Mouse (Mus musculus) hindbrain, embryonic 10.5 days (tissue): ENCODE data around the gene Hoxc12. TPM values are rescaled to one million over a fixed set of nuclear protein-coding genes. Genes with fewer than 3 reads are reported as not detected.
A peak's percentile ranks its signal among the peaks of the same experiment; 100 is the strongest.

Experiments used
- DNase-seq: peaks from one replicate; pipeline ENCODE4 v3.0.0-alpha.2; 2017; ENCODE audit warnings: low spot score
- H3K27ac ChIP-seq: fragments of 300-500 bp; sonication (generic); 2 replicates; pipeline ENCODE4 v1.5.1; 2016; ENCODE audit warnings: mild to moderate bottlenecking, moderate library complexity
- H3K27me3 ChIP-seq: fragments of 300-500 bp; sonication (generic); 2 replicates; pipeline ENCODE4 v1.6.1; 2016; ENCODE audit warnings: mild to moderate bottlenecking; ENCODE audit not compliant: poor library complexity, insufficient read depth, severe bottlenecking
- H3K36me3 ChIP-seq: fragments of 300-500 bp; sonication (generic); 2 replicates; pipeline ENCODE4 v1.6.1; 2016; ENCODE audit warnings: mild to moderate bottlenecking, moderate library complexity
- H3K4me1 ChIP-seq: fragments of 300-500 bp; sonication (generic); replicated peaks from 2 replicates; pipeline ENCODE4 v1.6.1; 2016; ENCODE audit warnings: mild to moderate bottlenecking
- H3K4me3 ChIP-seq: fragments of 300-500 bp; sonication (generic); 2 replicates; pipeline ENCODE4 v1.5.1; 2016; ENCODE audit warnings: mild to moderate bottlenecking, moderate library complexity
- H3K9me3 ChIP-seq: fragments of 300-500 bp; sonication (generic); 2 replicates; pipeline ENCODE4 v1.6.1; 2016; ENCODE audit warnings: mild to moderate bottlenecking, moderate library complexity
- WGBS: fragments of 180-500 bp; shearing (Covaris S2); methylation state at CpG from one replicate; pipeline ENCODE4 v1.1.7; 2016; 5-methylcytosine and 5-hydroxymethylcytosine counted together
- polyA plus RNA-seq: library from polyadenylated mRNA; unstranded; fragments of >200 nt; fragmentation: Nextera tagmentation; extraction: Ambion mirVana; gene quantifications from 2 replicates; pipeline ENCODE4 v1.2.1, GENCODE M21; 2016

The Hoxc12 gene
- polyA plus RNA-seq, 1 experiment from 2014 or later: not detected

GRCm38 (mm10) chr15:102943468-102943813 is 6.9 kb downstream of the Hoxc12 start:
- H3K27me3 ChIP-seq: peaks cover 100% of the 10 kb centered on the region
- no peak overlapping the region for H3K27ac ChIP-seq
- peaks cover 11% of the 10 kb centered on the region; the same call in 1 of the 2 replicates for H3K4me1 ChIP-seq
- WGBS: 2% methylated on average over 5 of the region's 5 CpGs
- no peaks in the 10 kb centered on the region for H3K36me3 ChIP-seq
- H3K4me3 ChIP-seq: no peak overlapping the region
- no peaks in the 10 kb centered on the region for H3K9me3 ChIP-seq
- DNase-seq: no peak

- Histone ChIP-seq H3K4me1 (peaks cover 6% of the 10 kb centered on the region; the same call in 1 of the 2 replicates), H3K27ac (no peak overlapping the region), H3K36me3 (no peaks in the 10 kb centered on the region), H3K4me3 (no peak overlapping the region), H3K9me3 (no peaks in the 10 kb centered on the region), H3K27me3 (peaks cover 100% of the 10 kb centered on the region)
- 9% methylated on average over 22 of the region's 22 CpGs for WGBS
- DNase-seq: no peak
Measured at GRCm38 (mm10) chr15:102945185-102946077, 8.9 kb downstream of the Hoxc12 start.

- peaks cover 100% of the 10 kb centered on the region for H3K27me3 ChIP-seq
- no peaks in the 10 kb centered on the region for H3K36me3 ChIP-seq
- H3K9me3 ChIP-seq: no peaks in the 10 kb centered on the region
- 3% methylated on average over 9 of the region's 9 CpGs for WGBS
- H3K4me3 ChIP-seq: no peak overlapping the region
- DNase-seq: no peak
- H3K27ac ChIP-seq: no peak overlapping the region
- H3K4me1 ChIP-seq: peaks cover 6% of the 10 kb centered on the region; the same call in 1 of the 2 replicates
Measured at GRCm38 (mm10) chr15:102947276-102947675, 10.7 kb downstream of the Hoxc12 start.

- Histone ChIP-seq H3K27ac (no peak overlapping the region), H3K9me3 (no peaks in the 10 kb centered on the region), H3K4me3 (no peak overlapping the region), H3K36me3 (no peaks in the 10 kb centered on the region), H3K27me3 (peaks cover 100% of the 10 kb centered on the region), H3K4me1 (no peaks in the 10 kb centered on the region)
- WGBS: 14% methylated on average over 2 of the region's 2 CpGs
- no peak for DNase-seq
Measured at GRCm38 (mm10) chr15:102948842-102949241, 12.3 kb downstream of the Hoxc12 start.

DNA sequence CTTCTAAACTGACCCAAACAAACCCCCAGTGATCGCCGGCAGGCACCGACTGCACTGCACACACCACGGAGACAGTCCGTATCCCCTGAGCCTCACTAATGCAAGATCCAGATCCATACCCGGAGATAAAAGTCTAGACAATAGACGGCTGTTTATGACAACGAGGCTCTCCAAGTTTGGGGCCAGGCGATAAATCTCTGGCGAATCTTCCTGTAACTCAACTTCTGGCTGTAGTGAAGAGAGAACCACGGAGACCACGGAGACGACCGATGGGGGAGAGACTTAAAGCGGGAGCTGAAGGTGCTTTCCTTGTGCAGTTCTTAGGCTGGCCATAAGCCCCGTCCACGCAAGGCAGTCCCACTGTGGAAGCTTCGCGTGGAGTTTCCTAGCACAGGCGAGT is 13.1 kb downstream of the Hoxc12 start:
- Histone ChIP-seq H3K36me3 (no peaks in the 10 kb centered on the region), H3K27ac (no peak overlapping the region), H3K4me3 (no peak overlapping the region), H3K9me3 (no peaks in the 10 kb centered on the region), H3K27me3 (peaks cover 100% of the 10 kb centered on the region), H3K4me1 (no peaks in the 10 kb centered on the region)
- peak; percentile 41 for DNase-seq
- WGBS: 3% methylated on average over 20 of the region's 20 CpGs

GRCm38 (mm10) chr15:102950877-102951276 is 14.3 kb downstream of the Hoxc12 start:
- 13% methylated on average over 2 of the region's 2 CpGs for WGBS
- Histone ChIP-seq H3K36me3 (no peaks in the 10 kb centered on the region), H3K4me1 (no peaks in the 10 kb centered on the region; the same call in 1 of the 2 replicates), H3K27ac (no peak overlapping the region), H3K27me3 (peaks cover 100% of the 10 kb centered on the region), H3K9me3 (no peaks in the 10 kb centered on the region), H3K4me3 (no peak overlapping the region)
- no peak for DNase-seq

DNA sequence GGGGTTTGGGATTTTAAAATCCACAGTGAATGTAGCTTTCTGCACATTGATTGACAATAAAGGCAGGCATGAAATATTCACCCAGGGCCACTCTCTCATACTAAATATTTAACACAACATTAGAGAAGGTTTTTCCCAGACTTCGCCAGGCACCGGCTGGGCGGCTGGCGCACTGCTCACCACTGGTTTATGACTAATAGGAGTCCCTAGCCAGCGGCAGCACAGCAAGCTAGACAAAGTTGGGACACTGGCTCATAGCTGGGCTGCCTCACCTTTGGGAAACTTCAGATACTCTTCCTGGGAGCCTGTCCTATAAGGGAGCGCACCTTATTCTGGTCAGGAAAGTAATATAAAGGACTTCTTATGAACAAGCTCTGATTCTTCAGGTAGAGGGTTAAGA is 17.0 kb downstream of the Hoxc12 start:
- Histone ChIP-seq H3K4me3 (no peak overlapping the region), H3K9me3 (no peaks in the 10 kb centered on the region), H3K36me3 (no peaks in the 10 kb centered on the region), H3K27ac (no peak overlapping the region), H3K27me3 (peaks cover 100% of the 10 kb centered on the region), H3K4me1 (no peaks in the 10 kb centered on the region; the same call in 1 of the 2 replicates)
- DNase-seq: no peak
- 3% methylated on average over 6 of the region's 6 CpGs for WGBS

DNA sequence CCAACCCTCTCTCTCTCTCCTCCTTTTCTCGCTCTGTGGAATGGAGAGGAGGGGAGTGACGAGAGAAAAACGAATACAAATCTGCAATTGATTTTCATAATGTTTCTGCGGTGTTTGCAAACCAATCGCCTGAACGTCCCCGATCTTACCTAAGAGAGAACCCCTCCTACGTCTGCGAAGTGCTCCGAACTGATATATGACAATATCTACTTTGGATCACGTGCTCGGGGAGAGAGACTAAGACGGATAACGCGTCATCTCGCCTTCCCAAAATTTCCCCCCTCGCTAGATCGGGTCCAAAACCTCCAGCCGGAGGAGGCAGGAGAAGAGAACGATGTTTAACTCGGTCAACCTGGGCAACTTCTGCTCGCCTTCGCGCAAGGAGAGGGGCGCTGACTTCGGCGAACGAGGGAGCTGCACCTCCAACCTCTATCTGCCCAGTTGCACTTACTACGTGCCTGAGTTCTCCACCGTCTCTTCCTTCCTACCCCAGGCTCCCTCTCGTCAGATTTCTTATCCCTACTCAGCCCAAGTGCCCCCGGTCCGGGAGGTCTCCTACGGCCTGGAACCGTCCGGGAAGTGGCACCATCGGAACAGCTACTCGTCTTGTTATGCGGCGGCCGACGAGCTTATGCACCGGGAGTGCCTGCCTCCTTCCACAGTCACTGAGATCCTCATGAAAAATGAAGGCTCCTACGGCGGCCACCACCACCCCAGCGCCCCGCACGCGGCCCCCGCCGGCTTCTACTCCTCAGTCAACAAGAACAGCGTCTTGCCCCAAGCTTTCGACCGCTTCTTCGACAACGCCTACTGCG is 17.8 kb downstream of the Hoxc12 start, which contains the start of gene Hoxc11:
TSS of gene Hoxc11 (plus strand) at position 236 of the 815 bp plus-strand sequence.
- DNase-seq: peak; percentile 61
- H3K27me3 ChIP-seq: peaks cover 100% of the 10 kb centered on the region
- no peaks in the 10 kb centered on the region; the same call in 1 of the 2 replicates for H3K4me1 ChIP-seq
- H3K36me3 ChIP-seq: no peaks in the 10 kb centered on the region
- under 1% methylated on average over 57 of the region's 57 CpGs for WGBS
- no peak within 1 kb of the TSS for H3K4me3 ChIP-seq
- no peak within 1 kb of the TSS for H3K27ac ChIP-seq
- no peaks in the 10 kb centered on the region for H3K9me3 ChIP-seq

DNA sequence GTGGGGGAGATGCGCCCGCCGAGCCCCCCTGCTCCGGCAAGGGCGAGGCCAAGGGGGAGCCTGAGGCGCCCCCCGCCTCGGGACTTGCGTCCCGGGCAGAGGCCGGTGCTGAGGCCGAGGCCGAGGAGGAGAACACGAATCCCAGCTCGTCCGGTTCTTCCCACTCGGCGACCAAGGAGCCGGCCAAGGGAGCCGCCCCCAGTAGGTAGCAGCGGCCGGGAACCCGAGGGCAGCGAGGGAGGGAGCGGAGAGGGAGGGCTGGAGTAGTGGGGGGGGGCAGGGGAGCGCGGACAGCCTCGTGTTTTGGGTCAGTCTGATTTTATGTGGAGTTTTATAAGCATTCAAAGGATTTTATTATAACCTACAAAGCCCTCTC is 18.4 kb downstream of the Hoxc12 start:
- peaks cover 100% of the 10 kb centered on the region for H3K27me3 ChIP-seq
- H3K36me3 ChIP-seq: no peaks in the 10 kb centered on the region
- DNase-seq: no peak
- no peak overlapping the region for H3K4me3 ChIP-seq
- no peak overlapping the region for H3K27ac ChIP-seq
- no peaks in the 10 kb centered on the region for H3K9me3 ChIP-seq
- under 1% methylated on average over 28 of the region's 28 CpGs for WGBS
- H3K4me1 ChIP-seq: no peaks in the 10 kb centered on the region; the same call in 1 of the 2 replicates

- Histone ChIP-seq H3K27me3 (peaks cover 100% of the 10 kb centered on the region), H3K36me3 (no peaks in the 10 kb centered on the region), H3K4me3 (no peak overlapping the region), H3K9me3 (no peaks in the 10 kb centered on the region), H3K4me1 (no peaks in the 10 kb centered on the region; the same call in 1 of the 2 replicates), H3K27ac (no peak overlapping the region)
- under 1% methylated on average over 40 of the region's 40 CpGs for WGBS
- DNase-seq: peak; percentile 75
Measured at GRCm38 (mm10) chr15:102955833-102956640, 19.5 kb downstream of the Hoxc12 start.

DNA sequence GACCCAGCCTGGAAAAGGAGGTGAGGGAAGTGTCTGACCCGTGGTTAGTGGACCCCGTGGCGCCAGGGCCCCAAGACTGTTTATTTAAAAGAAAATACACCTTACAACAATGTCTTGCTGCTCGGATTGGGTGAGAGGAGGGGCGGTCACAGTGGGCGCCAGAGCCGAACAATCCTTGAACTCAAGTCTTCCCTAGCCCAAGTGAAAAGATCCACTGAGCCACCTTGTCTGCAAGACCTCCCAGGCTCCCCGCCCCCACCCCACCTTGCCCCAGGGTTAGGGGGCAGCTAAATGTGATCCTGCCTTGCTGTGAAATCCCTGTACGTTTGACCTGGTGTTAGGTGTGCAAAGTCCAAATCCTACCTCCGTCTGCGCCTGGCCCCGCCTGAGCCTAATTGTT is 20.3 kb downstream of the Hoxc12 start:
- Histone ChIP-seq H3K27ac (no peak overlapping the region), H3K27me3 (peaks cover 100% of the 10 kb centered on the region), H3K4me1 (no peaks in the 10 kb centered on the region; the same call in 1 of the 2 replicates), H3K9me3 (no peaks in the 10 kb centered on the region), H3K4me3 (no peak overlapping the region), H3K36me3 (no peaks in the 10 kb centered on the region)
- no peak for DNase-seq
- WGBS: under 1% methylated on average over 12 of the region's 12 CpGs

DNA sequence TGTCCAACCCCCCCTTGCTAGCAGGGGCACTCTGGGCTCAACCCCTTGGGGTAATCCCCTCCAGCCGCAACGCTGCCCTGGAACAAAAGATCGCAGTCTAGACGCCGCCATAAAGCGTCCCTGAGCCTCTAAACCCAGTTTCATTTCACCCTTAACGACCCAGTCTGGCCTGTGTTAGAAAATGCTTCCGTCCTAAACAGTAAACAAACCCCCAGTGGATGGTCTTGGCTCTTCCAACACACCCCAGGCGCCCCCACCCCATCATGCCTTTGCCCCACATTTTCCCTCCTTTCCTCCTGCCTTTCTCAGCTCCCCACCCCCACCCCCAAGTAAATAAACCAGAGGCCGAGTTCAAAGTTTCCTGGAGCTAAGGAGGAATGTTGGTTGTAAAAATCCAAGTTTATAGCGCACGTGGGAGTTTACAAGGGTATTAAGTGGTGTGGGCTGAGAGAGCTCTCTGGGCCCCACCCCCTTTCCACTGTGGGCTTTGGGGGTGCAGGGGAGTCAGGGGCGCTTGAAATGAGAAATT is 23.2 kb downstream of the Hoxc12 start:
- Histone ChIP-seq H3K4me1 (no peaks in the 10 kb centered on the region; the same call in 1 of the 2 replicates), H3K9me3 (no peaks in the 10 kb centered on the region), H3K27me3 (peaks cover 100% of the 10 kb centered on the region), H3K27ac (no peak overlapping the region), H3K4me3 (no peak overlapping the region), H3K36me3 (no peaks in the 10 kb centered on the region)
- under 1% methylated on average over 13 of the region's 13 CpGs for WGBS
- no peak for DNase-seq
